Mouse (Mus musculus): ENCODE measurements at regions not wholly inside any gene's neighbourhood (a gene's known extent, or its start where the extent isn't known, plus 50 kb on each side); places are given as distances from the start of the nearest gene placed in this dataset.

GRCm38 (mm10) chr3:143995045-143995444, 210.0 kb downstream of the Lmo4 start:
- ATAC-seq = peak; percentile 62
- H3K27me3 ChIP-seq = no peaks in the 10 kb centered on the region
- H3K9me3 ChIP-seq = no peaks in the 10 kb centered on the region
- 82% methylated on average over 3 of the region's 3 CpGs for WGBS
- no peak overlapping the region for H3K9ac ChIP-seq (replicated peaks)
- no peak overlapping the region for H3K27ac ChIP-seq
- no peaks in the 10 kb centered on the region for H3K36me3 ChIP-seq
- H3K4me3 ChIP-seq (replicated peaks) = no peak overlapping the region
- H3K4me2 ChIP-seq (replicated peaks) = no peak overlapping the region
- H3K4me1 ChIP-seq (replicated peaks) = no peaks in the 10 kb centered on the region

GRCm38 (mm10) chr3:143988991-143989390, 216.0 kb downstream of the Lmo4 start:
- H3K9ac ChIP-seq (replicated peaks) = no peak overlapping the region
- H3K27ac ChIP-seq = no peak overlapping the region
- H3K9me3 ChIP-seq = no peaks in the 10 kb centered on the region
- ATAC-seq = no peak
- H3K36me3 ChIP-seq = no peaks in the 10 kb centered on the region
- H3K27me3 ChIP-seq = no peaks in the 10 kb centered on the region
- H3K4me2 ChIP-seq (replicated peaks) = no peak overlapping the region
- no peak overlapping the region for H3K4me3 ChIP-seq (replicated peaks)
- no peaks in the 10 kb centered on the region for H3K4me1 ChIP-seq (replicated peaks)
- 95% methylated on average over 4 of the region's 4 CpGs for WGBS

- no peak overlapping the region for H3K4me3 ChIP-seq (replicated peaks)
- no peak for ATAC-seq
- H3K4me2 ChIP-seq (replicated peaks) = no peak overlapping the region
- H3K9me3 ChIP-seq = no peaks in the 10 kb centered on the region
- H3K27ac ChIP-seq = no peak overlapping the region
- no peaks in the 10 kb centered on the region for H3K36me3 ChIP-seq
- H3K27me3 ChIP-seq = no peaks in the 10 kb centered on the region
- WGBS = 95% methylated on average over 5 of the region's 5 CpGs
- H3K9ac ChIP-seq (replicated peaks) = no peak overlapping the region
- no peaks in the 10 kb centered on the region for H3K4me1 ChIP-seq (replicated peaks)
Measured at GRCm38 (mm10) chr3:143988037-143988436, 217.0 kb downstream of the Lmo4 start.

GRCm38 (mm10) chr3:143986798-143987197, 218.2 kb downstream of the Lmo4 start:
- Histone ChIP-seq H3K27ac (no peak overlapping the region), H3K9ac (replicated peaks) (no peak overlapping the region), H3K4me1 (replicated peaks) (no peaks in the 10 kb centered on the region), H3K36me3 (no peaks in the 10 kb centered on the region), H3K9me3 (no peaks in the 10 kb centered on the region), H3K4me2 (replicated peaks) (no peak overlapping the region), H3K4me3 (replicated peaks) (no peak overlapping the region), H3K27me3 (no peaks in the 10 kb centered on the region)
- ATAC-seq = no peak
- WGBS = 99% methylated on average over 2 of the region's 2 CpGs

- no peak for ATAC-seq
- H3K9ac ChIP-seq (replicated peaks) = no peak overlapping the region
Measured at GRCm38 (mm10) chr3:143986200-143986506, 218.9 kb downstream of the Lmo4 start.

GRCm38 (mm10) chr3:143985349-143986199, 219.4 kb downstream of the Lmo4 start:
- no peak for ATAC-seq
- Histone ChIP-seq H3K4me1 (replicated peaks) (no peaks in the 10 kb centered on the region), H3K9ac (replicated peaks) (no peak overlapping the region), H3K4me3 (replicated peaks) (no peak overlapping the region), H3K4me2 (replicated peaks) (no peak overlapping the region), H3K27ac (no peak overlapping the region), H3K9me3 (no peaks in the 10 kb centered on the region), H3K27me3 (no peaks in the 10 kb centered on the region), H3K36me3 (no peaks in the 10 kb centered on the region)
- WGBS = 71% methylated on average over 6 of the region's 6 CpGs

More at GRCm38 (mm10) chr3:143986200-143986506, 218.9 kb downstream of the Lmo4 start:
- Histone ChIP-seq H3K4me2 (replicated peaks) (no peak overlapping the region), H3K9me3 (no peaks in the 10 kb centered on the region), H3K27me3 (no peaks in the 10 kb centered on the region), H3K27ac (no peak overlapping the region), H3K36me3 (no peaks in the 10 kb centered on the region), H3K4me3 (replicated peaks) (no peak overlapping the region), H3K4me1 (replicated peaks) (no peaks in the 10 kb centered on the region)
- WGBS = 68% methylated on average over 5 of the region's 5 CpGs

GRCm38 (mm10) chr3:143978703-143979102, 226.3 kb downstream of the Lmo4 start:
- Histone ChIP-seq H3K27ac (no peak overlapping the region), H3K4me3 (replicated peaks) (no peak overlapping the region), H3K4me2 (replicated peaks) (no peak overlapping the region), H3K4me1 (replicated peaks) (no peaks in the 10 kb centered on the region), H3K27me3 (no peaks in the 10 kb centered on the region), H3K9me3 (no peaks in the 10 kb centered on the region), H3K36me3 (no peaks in the 10 kb centered on the region), H3K9ac (replicated peaks) (no peak overlapping the region)
- 88% methylated on average over 2 of the region's 2 CpGs for WGBS
- ATAC-seq = no peak

- Histone ChIP-seq H3K4me1 (replicated peaks) (no peaks in the 10 kb centered on the region), H3K9ac (replicated peaks) (no peak overlapping the region), H3K27me3 (no peaks in the 10 kb centered on the region), H3K4me2 (replicated peaks) (no peak overlapping the region), H3K36me3 (no peaks in the 10 kb centered on the region), H3K9me3 (no peaks in the 10 kb centered on the region), H3K4me3 (replicated peaks) (no peak overlapping the region), H3K27ac (no peak overlapping the region)
- 89% methylated on average over 7 of the region's 7 CpGs for WGBS
- no peak for ATAC-seq
Measured at GRCm38 (mm10) chr3:143977886-143978447, 227.1 kb downstream of the Lmo4 start.

- no peak overlapping the region for H3K9ac ChIP-seq (replicated peaks)
- no peaks in the 10 kb centered on the region for H3K27me3 ChIP-seq
- no peak overlapping the region for H3K4me2 ChIP-seq (replicated peaks)
- H3K4me1 ChIP-seq (replicated peaks) = no peaks in the 10 kb centered on the region
- no peak overlapping the region for H3K4me3 ChIP-seq (replicated peaks)
- no peak for ATAC-seq
- H3K36me3 ChIP-seq = no peaks in the 10 kb centered on the region
- WGBS = 87% methylated on average over 9 of the region's 9 CpGs
- H3K9me3 ChIP-seq = no peaks in the 10 kb centered on the region
- no peak overlapping the region for H3K27ac ChIP-seq
Measured at GRCm38 (mm10) chr3:143973582-143973981, 231.4 kb downstream of the Lmo4 start.

- no peak overlapping the region for H3K27ac ChIP-seq
- no peak overlapping the region for H3K9ac ChIP-seq (replicated peaks)
- no peak for ATAC-seq
- no peaks in the 10 kb centered on the region for H3K27me3 ChIP-seq
- H3K4me3 ChIP-seq (replicated peaks) = no peak overlapping the region
- H3K4me2 ChIP-seq (replicated peaks) = no peak overlapping the region
- no peaks in the 10 kb centered on the region for H3K9me3 ChIP-seq
- no peaks in the 10 kb centered on the region for H3K36me3 ChIP-seq
- H3K4me1 ChIP-seq (replicated peaks) = no peaks in the 10 kb centered on the region
Measured at GRCm38 (mm10) chr3:143972351-143972750, 232.7 kb downstream of the Lmo4 start.

- Histone ChIP-seq H3K4me3 (replicated peaks) (no peak overlapping the region), H3K9ac (replicated peaks) (no peak overlapping the region), H3K27ac (no peak overlapping the region), H3K27me3 (no peaks in the 10 kb centered on the region), H3K4me1 (replicated peaks) (no peaks in the 10 kb centered on the region), H3K4me2 (replicated peaks) (no peak overlapping the region), H3K9me3 (no peaks in the 10 kb centered on the region), H3K36me3 (no peaks in the 10 kb centered on the region)
- 83% methylated on average over 11 of the region's 11 CpGs for WGBS
- no peak for ATAC-seq
Measured at GRCm38 (mm10) chr3:143970771-143971170, 234.2 kb downstream of the Lmo4 start.

- 93% methylated on average over 7 of the region's 7 CpGs for WGBS
- H3K9ac ChIP-seq (replicated peaks) = no peak overlapping the region
- no peak for ATAC-seq
- H3K27ac ChIP-seq = no peak overlapping the region
- H3K27me3 ChIP-seq = no peaks in the 10 kb centered on the region
- H3K36me3 ChIP-seq = no peaks in the 10 kb centered on the region
- no peaks in the 10 kb centered on the region for H3K4me1 ChIP-seq (replicated peaks)
- no peak overlapping the region for H3K4me3 ChIP-seq (replicated peaks)
- H3K4me2 ChIP-seq (replicated peaks) = no peak overlapping the region
- no peaks in the 10 kb centered on the region for H3K9me3 ChIP-seq
Measured at GRCm38 (mm10) chr3:143955508-143955907, 249.5 kb downstream of the Lmo4 start.

- H3K27me3 ChIP-seq = no peaks in the 10 kb centered on the region
- H3K9ac ChIP-seq (replicated peaks) = no peak overlapping the region
- no peaks in the 10 kb centered on the region for H3K9me3 ChIP-seq
- no peaks in the 10 kb centered on the region for H3K36me3 ChIP-seq
- H3K4me3 ChIP-seq (replicated peaks) = no peak overlapping the region
- WGBS = 85% methylated on average over 7 of the region's 7 CpGs
- no peak overlapping the region for H3K27ac ChIP-seq
- H3K4me1 ChIP-seq (replicated peaks) = no peaks in the 10 kb centered on the region
- no peak overlapping the region for H3K4me2 ChIP-seq (replicated peaks)
- ATAC-seq = no peak
Measured at GRCm38 (mm10) chr3:143954822-143955221, 250.2 kb downstream of the Lmo4 start.

Data from midbrain, embryonic 13.5 days (tissue).